Mouse (Mus musculus) activated CD4-positive, CD25-positive, alpha-beta regulatory T cell, adult 4 months (primary cell): ENCODE measurements around the gene Rnf40. TPM values are rescaled to one million over a fixed set of nuclear protein-coding genes. Genes with fewer than 3 reads are reported as not detected.

Experiments used
- ATAC-seq: one replicate; pipeline ENCODE4 v1.8.0; 2017
- polyA plus RNA-seq, 2 experiments: library from polyadenylated mRNA; unstranded; fragments of 100-300 nt; shearing (Covaris generic); gene quantifications; one replicate each; pipeline ENCODE4 v1.2.1; 2017

Gene Rnf40
- polyA plus RNA-seq, 2 experiments from 2014 or later, result 25.3 to 26.1 TPM

DNA sequence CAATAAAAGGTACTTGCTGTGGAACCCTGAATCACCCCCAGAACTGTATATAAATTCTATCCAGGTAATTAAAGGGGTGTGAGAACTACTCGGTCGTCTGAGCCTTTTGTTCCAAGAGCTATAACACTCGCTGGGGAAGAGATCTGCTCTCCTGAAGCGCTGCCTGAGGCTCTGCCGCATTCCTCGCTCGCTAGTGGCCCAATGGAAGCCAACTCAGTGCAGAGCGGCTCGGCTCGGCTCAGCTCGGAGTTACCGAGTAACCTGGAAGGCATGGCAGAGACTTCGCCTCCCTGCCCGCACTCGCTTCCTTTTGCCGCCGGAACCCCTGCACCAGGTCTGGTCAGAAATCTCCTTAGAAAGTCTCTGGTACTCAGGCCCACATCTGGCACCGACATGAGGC is 63.5 kb downstream of the Rnf40 start:
- ATAC-seq, result no peak

DNA sequence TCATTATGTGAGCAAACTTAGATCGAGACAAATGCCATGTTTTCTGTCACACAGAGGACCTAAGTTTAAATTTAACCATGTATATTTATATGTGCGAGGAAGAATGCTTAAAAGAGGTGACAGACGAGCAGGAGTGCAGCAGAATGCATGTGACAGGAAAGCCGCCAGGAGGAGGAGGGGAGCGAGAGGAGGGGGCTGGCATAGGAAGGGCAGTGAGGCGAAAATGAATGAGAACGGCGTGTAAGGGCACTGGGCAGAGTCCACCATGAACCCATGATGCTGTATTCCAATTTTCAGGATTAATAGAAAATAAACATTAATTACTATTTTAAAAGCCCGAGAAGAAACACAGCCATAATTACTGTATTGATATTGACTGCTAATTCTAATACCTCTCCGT is 65.8 kb downstream of the Rnf40 start:
- ATAC-seq, result no peak

Other genes with a start within 250 kb of the Rnf40 start
- gene Zfp768, start 243.2 kb upstream of the Rnf40 start, polyA plus RNA-seq, result under 1 TPM in 1 of 2 experiments, not detected in 1; 0.19 TPM
- gene Zfp747, start 212.7 kb upstream of the Rnf40 start, polyA plus RNA-seq, result 10 to 100 TPM in 1 of 2 experiments, 1 to 10 TPM in 1; 9.9 to 11.2 TPM
- 1 to 10 TPM; 7.4 to 8.9 TPM for gene 9130019O22Rik, start 201.6 kb upstream of the Rnf40 start, polyA plus RNA-seq
- gene E430018J23Rik, start 195.1 kb upstream of the Rnf40 start, polyA plus RNA-seq, result 1 to 10 TPM; 4.0 to 6.1 TPM
- gene Zfp764, start 181.9 kb upstream of the Rnf40 start, polyA plus RNA-seq, result 1 to 10 TPM; 5.7 to 8.3 TPM
- gene Zfp688, start 166.7 kb upstream of the Rnf40 start, polyA plus RNA-seq, result 10 to 100 TPM; 22.5 to 25.5 TPM
- 1 to 10 TPM; 3.3 to 5.4 TPM for gene Zfp689, start 139.6 kb upstream of the Rnf40 start, polyA plus RNA-seq
- 100 to 1,000 TPM; 137 to 165 TPM for gene Prr14, start 129.2 kb upstream of the Rnf40 start, polyA plus RNA-seq
- gene Fbrs, start 109.6 kb upstream of the Rnf40 start, polyA plus RNA-seq, result 10 to 100 TPM; 17.9 to 25.0 TPM
- 10 to 100 TPM in 1 of 2 experiments, 1 to 10 TPM in 1; 8.1 to 10.9 TPM for gene Srcap, start 76.8 kb upstream of the Rnf40 start, polyA plus RNA-seq
- 10 to 100 TPM; 19.2 to 20.0 TPM for gene Gm42715, start 69.2 kb upstream of the Rnf40 start, polyA plus RNA-seq
- 10 to 100 TPM; 52.4 to 58.5 TPM for gene Tmem265, start 27.4 kb upstream of the Rnf40 start, polyA plus RNA-seq
- gene Phkg2, start 15.4 kb upstream of the Rnf40 start, polyA plus RNA-seq, result 10 to 100 TPM; 73.7 to 85.5 TPM
- gene Ccdc189, start 172 bp upstream of the Rnf40 start, polyA plus RNA-seq, result 1 to 10 TPM in 1 of 2 experiments, under 1 TPM in 1; 0.57 to 1.4 TPM
- under 1 TPM in 1 of 2 experiments, not detected in 1; 0.18 TPM for gene Zfp629, start 27.0 kb downstream of the Rnf40 start, polyA plus RNA-seq
- 1 to 10 TPM; 4.2 to 6.2 TPM for gene Bcl7c, start 120.2 kb downstream of the Rnf40 start, polyA plus RNA-seq
- not detected for gene Ctf1, start 124.0 kb downstream of the Rnf40 start, polyA plus RNA-seq
- gene Ctf2, start 143.4 kb downstream of the Rnf40 start, polyA plus RNA-seq, result not detected
- under 1 TPM; 0.36 to 0.83 TPM for gene Fbxl19, start 155.8 kb downstream of the Rnf40 start, polyA plus RNA-seq
- 10 to 100 TPM; 11.3 to 12.2 TPM for gene Orai3, start 181.0 kb downstream of the Rnf40 start, polyA plus RNA-seq
- 1 to 10 TPM; 6.3 to 7.4 TPM for gene Setd1a, start 187.9 kb downstream of the Rnf40 start, polyA plus RNA-seq
- not detected for gene Gm49388, start 196.8 kb downstream of the Rnf40 start, polyA plus RNA-seq
- gene Hsd3b7, start 211.8 kb downstream of the Rnf40 start, polyA plus RNA-seq, result 1 to 10 TPM; 5.2 to 5.7 TPM
- gene Stx4a, start 235.5 kb downstream of the Rnf40 start, polyA plus RNA-seq, result 10 to 100 TPM; 49.3 to 54.6 TPM
- under 1 TPM in 1 of 2 experiments, not detected in 1; 0.62 TPM for gene Stx1b, start 235.8 kb downstream of the Rnf40 start, polyA plus RNA-seq